Mouse (Mus musculus) lung, postnatal 10 days (tissue): ENCODE data around the gene Sema6d.
A peak's percentile ranks its signal among the peaks of the same experiment; 100 is the strongest.

ENCODE experiments used
- DNase-seq: peaks from one replicate; pipeline ENCODE4 v3.0.0; 2021

Gene Sema6d

DNA sequence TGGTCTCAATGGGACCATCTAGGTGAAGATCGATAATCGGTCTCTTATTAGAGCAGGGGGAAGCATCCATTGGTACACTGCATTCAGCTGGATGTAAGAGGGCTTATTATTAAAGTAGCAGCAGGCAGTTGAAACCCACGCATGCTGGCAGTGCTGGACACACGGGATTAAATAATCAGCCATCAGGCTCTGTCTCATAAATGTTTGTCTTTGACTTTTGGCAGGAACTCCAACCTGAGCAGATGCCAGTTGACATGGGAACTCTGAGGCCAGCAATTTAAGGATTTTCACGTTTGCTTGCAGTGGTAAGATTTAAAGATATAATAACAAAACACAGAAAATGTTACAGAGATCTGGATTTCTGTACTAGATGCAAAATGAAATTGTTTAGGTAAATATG is 208.6 kb downstream of the Sema6d start:
- DNase-seq = peak; percentile 60

DNA sequence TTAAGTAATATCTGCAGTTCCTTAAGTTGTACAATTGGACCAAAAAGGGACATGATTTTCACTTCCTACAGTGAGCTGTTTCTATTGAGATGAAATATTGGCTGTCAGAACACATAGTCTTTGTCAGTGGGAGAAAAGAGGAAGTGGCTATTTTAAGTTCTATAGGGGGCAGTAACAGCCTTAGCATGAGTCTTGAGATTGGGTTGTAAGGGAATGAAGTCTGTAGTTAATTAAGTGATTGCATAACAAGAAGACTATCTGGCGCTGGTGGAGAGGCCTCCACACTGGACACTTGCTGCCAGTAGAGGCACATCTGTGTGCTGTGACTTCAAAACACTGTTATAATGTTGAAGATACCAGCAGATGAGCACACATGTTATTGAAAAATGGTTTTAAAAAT is 209.1 kb downstream of the Sema6d start:
- peak; percentile 57 for DNase-seq

DNA sequence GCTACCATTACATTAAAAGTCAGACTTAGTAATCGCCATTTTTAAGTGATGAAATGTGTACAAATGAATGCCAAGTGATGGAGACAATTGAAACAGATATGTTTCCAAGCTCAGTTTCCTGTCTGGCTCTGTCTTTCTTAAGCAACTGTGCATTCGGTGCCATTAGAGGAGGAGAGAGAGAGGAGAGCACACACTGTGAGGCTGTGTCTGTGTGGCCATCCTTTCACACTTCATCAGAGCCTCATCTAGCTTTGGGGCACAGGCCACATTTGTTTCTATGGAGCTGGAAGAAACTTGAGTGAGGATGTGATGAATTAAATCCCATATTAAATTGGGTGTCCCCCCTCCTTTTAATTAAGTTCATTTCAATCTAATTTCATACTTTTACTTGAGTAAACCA is 218.8 kb downstream of the Sema6d start:
- DNase-seq = no peak

DNA sequence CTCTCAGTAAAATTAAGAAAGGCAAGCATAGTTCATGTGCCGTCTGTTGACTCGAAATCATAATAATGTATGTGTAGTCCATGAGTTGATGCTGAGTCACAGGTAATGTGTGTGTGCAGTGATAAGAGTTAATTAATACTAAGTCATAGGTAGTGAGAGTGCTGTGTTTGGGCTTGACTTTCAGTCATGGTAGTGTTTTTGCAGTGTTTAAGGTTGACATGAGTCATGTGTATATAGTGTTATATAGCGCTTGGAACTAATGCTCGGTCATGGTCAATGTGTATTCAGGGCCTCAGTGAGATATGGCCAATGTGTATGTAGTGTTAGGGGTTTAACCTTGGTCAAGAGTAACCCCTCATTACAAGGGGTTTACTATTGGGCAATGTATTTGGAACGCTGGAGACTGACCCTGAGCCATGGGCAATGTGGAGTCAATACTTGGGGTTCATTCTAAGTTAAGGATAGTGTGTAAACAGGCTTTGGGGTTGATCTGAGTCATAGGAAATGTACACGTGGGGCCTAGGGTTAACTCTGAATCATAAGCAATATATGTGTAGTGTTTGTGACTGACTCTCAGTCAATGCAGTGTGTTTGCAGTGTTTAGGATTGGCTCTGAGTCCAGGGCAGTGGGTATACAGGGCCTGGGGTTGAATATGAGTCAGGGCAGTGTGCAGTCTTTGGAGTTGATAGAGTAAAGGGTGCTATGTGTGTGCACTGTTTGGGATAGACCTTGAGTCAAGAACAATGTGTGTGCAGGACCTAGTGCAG is 219.8 kb downstream of the Sema6d start:
- DNase-seq = no peak

DNA sequence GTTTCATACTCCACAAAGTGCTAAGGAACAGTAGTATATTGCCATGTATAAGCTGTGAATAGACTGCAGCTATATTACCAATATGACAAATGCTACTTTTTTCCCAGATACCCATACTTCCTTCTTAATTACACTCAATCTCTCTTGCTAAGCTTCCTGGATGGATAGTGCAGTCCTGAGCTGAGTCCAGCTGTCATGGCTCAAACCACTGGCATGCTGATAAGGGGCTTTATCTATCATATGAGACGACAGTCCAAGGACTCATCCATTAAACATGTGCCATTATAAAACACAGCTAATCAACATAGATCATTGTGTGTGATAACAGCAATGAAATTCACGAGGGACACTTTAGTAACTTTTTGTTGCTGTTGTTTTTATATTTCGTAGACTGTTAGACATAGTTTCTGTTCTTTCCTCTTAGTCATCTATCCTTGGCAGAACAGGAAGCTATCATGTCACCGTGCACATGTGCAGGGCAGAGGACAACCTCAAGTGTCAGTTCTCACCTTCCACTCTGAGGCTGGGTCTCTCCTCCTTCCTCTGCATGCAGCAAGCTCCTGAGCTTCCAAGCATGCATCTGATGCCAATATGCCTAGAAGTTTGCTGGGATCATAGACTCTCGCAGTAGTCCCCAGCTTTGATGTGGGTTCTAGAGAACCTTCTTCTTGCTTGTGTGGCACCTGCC is 232.9 kb downstream of the Sema6d start:
- DNase-seq = no peak

DNA sequence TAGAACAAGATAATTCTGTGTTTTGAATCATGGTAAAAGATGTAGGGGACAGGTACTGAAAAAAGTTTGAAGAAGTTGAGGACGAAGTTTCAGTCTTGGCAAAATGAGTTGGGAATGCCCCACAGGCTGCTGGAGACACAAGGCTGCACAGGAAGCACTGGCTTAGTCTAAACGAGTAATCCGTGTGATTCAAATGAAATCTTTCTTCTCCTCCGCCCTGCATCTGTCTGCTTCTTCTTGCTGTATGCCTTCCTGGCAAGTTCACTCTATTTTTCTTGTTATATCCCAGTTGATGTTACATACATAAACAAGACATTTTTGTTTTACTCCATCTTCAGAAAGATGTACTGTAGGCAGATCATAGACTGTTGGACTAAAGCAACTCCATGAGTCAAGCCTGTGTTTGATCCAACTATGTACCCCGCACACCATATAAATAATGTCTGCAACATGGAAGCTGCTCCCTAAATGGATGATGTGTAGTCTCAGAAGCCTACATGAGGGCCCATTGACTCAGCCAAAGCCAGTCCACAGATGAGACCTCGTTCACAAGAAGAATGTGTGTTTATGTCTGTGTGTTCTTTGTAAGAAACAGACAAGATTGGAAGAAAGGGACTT is 234.4 kb downstream of the Sema6d start:
- peak; percentile 17 for DNase-seq

DNA sequence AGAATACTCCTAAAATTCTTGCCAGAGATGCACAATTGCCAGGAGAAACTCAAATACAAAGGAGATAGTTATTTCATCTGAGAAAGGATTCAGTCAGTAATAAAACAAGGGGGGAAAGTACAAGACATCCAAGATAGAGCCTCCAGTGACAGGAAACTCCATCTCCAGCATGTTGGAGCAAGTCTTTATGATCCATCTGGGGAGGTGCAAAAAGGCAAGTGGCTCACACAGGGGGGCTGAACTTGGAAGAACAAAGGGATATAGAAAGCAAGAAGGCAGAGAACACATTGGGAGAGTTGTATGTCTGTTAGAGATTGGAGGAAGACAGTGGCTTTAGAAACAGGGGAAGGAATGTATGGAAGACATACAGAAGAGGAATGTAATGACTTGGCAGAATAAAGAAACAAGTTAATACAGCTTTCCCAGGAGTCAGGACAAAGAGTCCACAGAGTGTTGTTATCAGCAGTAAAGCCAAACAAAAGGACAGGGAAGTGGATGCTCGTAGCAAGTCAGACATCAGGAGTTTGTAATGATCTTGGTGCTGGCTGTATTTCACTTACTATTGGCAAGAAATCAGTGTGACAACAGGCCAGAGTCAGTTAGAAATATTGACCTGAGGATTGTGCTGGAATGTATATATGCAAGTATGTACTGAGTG is 239.8 kb downstream of the Sema6d start:
- DNase-seq = no peak

DNA sequence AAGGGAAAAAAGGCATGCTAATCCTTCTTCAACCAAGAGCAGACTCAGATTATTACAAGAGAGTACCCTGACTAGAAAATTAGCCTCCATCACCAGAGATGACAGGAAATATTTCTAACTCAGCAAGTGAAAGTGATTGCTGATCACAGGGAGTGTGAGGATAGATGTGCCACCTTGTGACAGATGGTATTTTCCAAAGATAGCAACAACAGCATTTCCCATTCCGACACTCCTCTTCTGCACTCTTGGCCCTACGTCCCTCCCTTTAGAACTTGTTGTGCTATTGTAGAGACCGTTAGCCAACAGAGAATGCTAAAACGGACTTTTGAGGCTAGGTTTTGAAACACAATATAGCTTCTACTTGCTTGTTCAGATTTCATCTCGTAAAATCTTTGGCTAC is 243.1 kb downstream of the Sema6d start:
- DNase-seq = peak; percentile 7

DNA sequence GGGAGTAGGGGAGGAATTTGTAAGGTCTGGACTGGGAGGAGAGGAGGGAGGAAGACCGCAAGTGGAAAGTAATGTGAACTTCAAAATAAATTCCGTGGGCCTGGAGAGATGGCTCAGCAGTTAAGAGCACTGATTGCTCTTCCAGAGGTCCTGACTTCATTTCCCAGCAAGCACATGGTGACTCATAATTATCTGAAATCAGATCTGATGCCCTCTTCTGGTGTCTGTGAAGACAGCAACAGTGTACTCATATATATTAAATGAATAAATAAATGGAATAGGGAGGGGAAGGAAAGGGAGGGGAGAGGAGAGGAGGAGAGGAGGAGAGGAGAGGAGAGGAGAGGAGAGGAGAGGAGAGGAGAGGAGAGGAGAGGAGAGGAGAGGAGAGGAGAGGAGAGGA is 244.9 kb downstream of the Sema6d start:
- peak; percentile 10 for DNase-seq

DNA sequence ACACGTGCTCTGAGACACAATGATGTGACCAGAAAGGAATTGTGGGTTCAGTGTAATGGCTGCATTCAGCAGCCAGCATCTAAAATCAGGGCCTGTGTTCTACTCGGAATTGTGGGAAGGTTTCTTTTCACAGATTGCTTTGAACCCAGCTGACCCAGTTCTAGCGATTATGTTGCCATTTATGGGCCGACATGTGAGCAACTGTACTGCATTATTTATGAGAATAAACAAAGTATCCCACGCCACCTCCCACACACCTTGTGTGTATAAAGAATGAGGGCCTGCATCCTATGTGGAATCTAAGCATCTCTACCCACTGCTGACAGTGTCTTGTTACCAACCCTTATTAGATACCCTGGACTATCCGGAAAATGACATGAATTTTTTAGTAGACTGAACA is 248.5 kb downstream of the Sema6d start:
- no peak for DNase-seq

DNA sequence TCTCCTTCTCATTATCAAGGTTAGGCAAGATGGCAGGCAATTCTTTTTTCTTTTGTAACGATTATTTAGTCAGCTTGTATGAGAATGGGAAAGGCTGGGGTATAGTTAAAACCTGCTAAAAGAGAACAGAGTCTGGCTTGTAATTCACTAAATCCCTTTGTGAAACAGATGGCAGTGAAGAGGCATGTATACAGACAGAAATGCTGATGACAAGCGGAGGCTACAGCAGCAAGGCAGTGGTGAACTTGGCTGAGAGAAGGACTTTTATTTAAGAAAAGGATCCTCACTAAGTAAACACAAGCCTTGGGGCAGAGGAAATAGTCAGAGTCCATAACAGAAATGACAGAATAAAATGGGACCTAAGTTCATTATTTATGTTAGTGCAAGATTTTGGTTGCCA is 264.4 kb downstream of the Sema6d start:
- no peak for DNase-seq

DNA sequence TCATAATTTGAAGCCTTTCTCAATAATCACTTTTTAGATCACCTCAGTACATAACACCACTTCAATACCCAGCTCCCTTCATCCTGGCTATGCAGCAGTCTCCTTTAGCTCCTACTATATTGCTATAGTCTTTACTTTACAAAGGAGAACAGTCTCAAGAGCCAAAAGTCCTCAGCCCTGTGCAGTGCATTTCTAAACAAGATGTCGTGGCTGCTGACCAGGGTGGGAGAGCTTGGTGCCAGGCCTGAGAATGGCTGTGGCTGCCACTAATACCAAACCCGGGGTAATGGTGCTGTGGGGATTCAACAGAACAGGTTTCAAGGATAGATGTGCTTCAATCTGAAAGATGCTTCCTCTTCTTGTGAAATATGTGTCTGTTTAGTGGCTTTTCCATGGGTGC is 264.9 kb downstream of the Sema6d start:
- DNase-seq = no peak

DNA sequence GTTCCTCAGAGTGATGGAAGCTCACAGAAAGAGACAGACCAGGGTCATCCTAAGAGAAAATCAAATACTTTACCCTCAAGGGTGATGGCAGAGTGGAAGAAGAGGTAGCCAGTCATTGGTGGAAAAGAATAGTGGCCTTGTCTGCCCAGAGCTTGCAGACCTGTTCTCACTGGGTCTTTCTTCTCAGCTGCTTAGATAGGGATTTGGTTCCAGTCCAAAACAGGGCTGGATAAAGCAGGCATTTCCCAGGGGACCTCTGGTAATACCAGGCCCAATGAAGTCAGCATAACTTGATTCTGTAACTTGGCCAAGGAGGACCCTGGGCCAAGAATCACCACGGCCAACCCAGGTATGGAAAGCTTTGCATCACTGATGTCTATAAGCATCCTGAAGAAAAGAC is 279.5 kb downstream of the Sema6d start:
- DNase-seq = peak; percentile 6

DNA sequence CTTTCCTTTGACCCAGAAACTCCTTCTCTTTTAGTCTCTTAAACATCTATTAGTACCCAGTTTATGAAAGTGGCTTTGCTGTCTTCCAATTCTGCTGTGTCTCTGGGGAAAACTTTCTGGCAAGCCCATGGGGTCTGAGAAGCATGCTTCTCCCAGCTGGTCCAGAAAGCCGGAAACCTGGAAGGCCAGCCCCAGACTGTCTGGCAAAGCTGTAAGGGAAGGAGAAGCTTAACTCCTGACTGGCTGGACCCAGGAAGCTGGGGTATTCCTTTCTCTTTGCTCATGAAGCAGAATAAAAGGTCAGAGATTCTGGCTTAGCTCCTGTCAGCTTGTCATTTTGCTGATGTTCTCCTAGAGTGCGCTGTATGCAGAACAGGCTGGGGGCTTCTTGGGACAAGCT is 280.2 kb downstream of the Sema6d start:
- DNase-seq = peak; percentile 83

DNA sequence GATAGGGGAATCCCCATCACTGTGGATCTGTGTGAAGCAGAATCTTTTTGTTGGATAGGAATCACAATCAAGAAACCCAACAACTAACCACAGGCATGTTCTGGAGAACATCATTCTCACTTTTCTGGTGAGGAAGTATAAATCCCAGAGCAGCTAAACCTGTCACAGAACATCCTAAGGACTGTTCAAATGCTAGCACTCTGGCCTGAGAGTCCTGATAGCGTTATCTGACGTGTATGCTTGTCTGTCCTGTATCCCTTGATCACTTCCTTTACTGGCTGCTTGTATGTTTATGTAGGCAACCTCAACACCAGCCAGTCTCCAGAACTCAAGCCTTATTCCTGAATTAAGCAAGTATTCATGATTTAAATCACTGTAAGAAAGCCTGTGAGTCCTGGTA is 281.6 kb downstream of the Sema6d start:
- DNase-seq = no peak

DNA sequence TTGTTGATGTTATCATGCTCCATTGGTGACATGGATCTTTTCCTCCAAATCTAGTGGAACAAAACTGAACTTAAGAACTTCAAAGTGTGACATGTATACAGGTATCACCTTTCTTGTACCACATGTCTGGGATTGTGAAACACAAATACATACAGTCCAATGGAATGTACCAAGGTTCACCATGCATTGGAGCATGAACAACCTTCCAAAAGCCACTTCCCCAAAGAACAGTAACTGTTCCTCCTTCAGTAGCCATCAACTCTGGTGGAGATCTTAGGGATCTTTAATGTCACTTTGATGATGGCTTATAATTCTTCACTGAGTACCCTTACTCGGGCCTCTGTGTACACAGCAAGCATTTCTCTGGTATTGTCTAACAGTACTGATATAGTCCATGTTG is 295.3 kb downstream of the Sema6d start:
- DNase-seq = no peak

DNA sequence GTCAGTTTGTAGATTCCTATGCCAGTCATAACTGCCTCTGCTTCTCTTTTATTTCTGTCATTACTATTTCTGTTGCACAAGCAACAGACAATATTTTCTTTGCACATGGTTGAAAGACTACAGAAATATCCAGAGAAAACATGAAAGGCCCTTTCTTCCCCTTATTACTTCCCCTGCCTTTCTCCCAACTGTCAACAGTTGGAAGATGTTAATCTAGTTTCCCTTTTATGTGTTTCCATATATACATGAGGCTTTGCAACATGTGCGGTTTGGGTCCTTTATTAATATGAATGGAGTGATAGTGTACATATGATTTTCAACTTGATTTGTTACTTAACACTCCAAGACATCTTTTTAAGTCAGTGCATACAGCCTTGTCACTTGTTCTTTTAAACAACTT is 296.0 kb downstream of the Sema6d start:
- DNase-seq = no peak

DNA sequence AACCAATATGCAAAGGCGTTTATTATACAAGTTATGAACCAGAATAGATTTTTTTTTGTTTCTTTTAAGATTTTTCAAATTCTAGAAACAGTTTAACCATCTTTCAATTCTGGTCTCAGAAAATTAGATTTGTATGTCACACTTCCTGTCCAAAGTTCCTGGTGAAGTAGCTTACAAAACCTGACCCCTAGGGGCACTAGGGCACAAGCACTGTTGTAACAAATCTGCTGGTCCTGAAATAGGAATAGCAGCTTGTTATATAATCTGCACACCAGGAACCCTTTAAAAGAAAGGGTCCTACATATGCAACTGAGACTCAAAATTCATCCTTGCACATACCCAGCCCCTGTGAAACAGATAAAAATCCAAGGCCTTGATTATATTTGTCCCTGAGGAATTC is 298.5 kb downstream of the Sema6d start:
- no peak for DNase-seq

DNA sequence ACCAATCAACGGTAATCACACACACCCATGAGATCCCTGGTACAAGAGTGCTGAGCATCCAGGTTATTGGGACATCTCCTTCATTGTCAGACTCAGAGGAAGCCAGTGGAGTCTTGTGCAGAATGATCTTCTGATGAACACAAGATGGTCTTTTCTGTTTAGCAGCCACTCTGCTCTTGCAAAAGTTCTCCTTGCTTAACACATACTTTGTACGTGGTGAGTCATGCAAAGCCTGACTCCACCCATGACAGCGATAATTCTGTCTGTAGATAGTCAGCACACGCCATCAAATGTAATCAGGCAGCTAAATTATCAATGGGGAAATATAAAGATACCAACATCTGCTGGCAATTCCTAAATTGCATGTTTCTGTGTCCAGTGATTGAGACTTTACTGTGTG is 307.0 kb downstream of the Sema6d start:
- DNase-seq = no peak

DNA sequence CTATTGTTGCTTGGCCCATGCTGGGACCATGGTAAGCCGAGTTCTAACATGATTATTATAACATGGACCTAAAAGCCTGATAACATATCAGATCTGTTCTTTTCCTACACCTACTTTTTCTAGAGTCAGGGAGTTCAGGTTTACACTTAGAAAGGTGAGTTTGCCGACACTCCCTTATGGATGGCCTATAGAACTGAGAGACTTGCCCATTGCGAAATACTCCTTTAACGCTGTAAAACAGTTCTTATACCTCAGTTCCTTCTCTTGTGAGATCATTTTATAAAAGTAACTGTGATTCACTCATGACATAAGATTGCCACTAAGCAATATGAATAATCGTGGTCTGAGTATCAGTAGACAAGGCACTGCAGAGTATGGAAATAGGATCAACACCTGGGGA is 307.5 kb downstream of the Sema6d start:
- no peak for DNase-seq

DNA sequence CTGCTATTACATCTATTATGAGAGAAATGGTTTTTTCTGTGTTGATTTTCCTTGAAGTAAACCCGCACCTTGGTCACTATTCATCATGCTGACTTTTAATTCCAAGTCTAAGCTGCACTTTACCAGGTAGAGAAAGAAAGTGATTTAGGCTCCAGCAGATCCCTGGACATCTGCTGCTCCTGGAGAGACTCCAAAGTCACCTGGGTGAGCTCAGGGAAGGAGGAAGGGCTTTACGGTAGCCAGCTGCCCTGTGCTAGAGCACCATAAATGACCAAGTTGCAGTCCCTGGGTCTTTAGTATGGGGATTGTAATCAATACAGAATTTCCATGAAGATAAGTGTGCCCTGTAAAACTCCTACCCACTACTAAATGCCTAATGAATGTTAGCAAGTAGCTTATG is 309.8 kb downstream of the Sema6d start:
- DNase-seq = no peak

DNA sequence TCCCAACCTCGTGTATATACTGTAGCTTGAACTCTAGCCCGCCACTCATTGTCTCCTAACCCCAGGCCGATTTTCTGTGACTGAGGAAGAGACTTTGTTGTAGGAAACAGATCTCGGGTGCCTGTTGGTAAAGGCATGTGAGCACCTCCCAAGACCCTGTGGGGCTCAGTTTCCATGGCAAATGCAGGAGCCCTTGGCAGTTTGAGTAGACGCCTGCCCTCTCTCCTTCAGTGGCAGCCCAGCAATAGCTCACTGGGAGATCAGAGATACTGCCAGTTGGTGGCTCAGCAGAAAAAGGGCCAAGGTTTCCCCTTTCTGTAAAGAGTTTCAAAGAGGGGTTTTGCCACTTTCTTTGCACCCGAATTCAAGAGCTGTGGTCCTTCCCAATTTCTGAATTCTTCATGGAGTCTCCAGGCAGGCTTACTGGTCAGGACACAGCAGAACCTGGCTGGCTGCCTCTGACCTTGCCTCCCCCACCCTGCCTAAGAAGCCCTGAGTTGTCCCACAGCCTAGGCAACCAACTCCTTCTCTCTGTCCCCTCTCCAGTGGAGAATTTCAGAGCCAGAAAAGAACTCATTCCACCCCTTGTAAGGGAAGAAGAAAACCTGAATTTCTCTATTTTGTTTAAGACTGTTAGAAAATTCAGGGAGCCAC is 312.1 kb downstream of the Sema6d start:
- DNase-seq = no peak

DNA sequence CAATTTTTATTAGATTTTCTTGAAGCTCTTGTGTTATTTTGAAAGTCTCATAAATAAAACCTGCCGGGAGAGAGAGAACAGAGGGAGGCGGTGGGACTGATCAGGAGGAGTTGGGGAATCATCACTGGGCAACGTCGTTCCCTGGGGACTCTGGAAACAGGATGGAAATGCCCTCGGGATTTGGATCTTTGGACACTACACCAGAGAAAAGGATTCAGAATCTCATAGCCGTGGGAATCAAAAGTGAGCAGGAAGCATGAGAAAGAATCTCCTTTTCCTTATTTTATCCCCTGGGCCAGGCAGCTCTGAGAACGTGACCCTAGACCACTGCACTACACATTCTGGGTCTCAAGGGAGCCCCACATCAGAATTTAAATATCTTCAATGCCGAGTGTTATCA is 313.8 kb downstream of the Sema6d start:
- DNase-seq = peak; percentile 43
